Mouse (Mus musculus) kidney, postnatal 14 days (tissue): ENCODE measurements around the gene Orai1.

Experiments
- DNase-seq: peaks from one replicate; pipeline ENCODE4 v3.0.0; 2022; ENCODE audit warnings: mixed read lengths

Gene Orai1

GRCm38 (mm10) chr5:123075576-123076418 lies 60.9 kb downstream of the Orai1 start:
- DNase-seq = peak; percentile 96

GRCm38 (mm10) chr5:123076419-123077281 lies 61.8 kb downstream of the Orai1 start:
- DNase-seq = no peak

- no peak for DNase-seq
These were observed 64.7 kb downstream of the Orai1 start for GRCm38 (mm10) chr5:123079568-123079967.

- DNase-seq = peak; percentile 60
These were observed 65.2 kb downstream of the Orai1 start for GRCm38 (mm10) chr5:123080041-123080440.
